Mouse (Mus musculus) liver, embryonic 18 days (tissue): ENCODE measurements around the gene Acot2. TPM values are rescaled to one million over a fixed set of nuclear protein-coding genes. Genes with fewer than 3 reads are reported as not detected.

Experiments used
- polyA plus RNA-seq: library from polyadenylated mRNA; depleted of rRNA; stranded (reverse); fragments of >200 nt; gene quantifications from 2 replicates; pipeline ENCODE4 v1.2.3, GENCODE M21; 2012; rRNA removed

Gene Acot2
- polyA plus RNA-seq = 5.8 and 7.9 TPM in 2 replicates

GRCm38 (mm10) chr12:83987583-83988441 is at the start of gene Acot2:
TSS of gene Acot2 (plus strand) at chr12:83987861.

DNA sequence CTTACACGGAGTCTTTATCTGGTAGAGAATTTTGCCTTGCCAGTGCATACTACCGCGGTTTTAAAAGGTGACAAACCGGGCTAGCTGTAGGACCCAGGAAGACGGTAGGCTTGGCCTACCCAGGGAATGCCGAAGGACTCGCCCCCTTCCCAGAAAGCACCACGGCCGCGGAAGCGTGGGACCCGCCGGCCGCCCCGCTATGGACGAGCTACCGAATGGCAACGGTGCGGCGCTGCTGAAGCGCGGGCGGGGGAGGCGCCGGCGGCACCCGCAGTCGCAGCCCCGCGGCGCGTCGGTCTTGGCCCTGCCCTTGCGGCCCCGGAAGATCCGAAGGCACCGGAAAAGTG is 37.2 kb upstream of the Acot2 start, which contains the start of gene Riox1:
Riox1 (plus strand) TSS at position 116 of the 347 bp plus-strand sequence.

GRCm38 (mm10) chr12:83984752-83985151 is 2.9 kb upstream of the Acot2 start, which contains the start of gene Heatr4:
TSS of gene Heatr4 (minus strand) at chr12:83984852.

GRCm38 (mm10) chr12:84009171-84009965 is 21.7 kb downstream of the Acot2 start, which contains the start of gene Acot1:
TSS of gene Acot1 (plus strand) at chr12:84009490.

GRCm38 (mm10) chr12:84038241-84038640 is 50.6 kb downstream of the Acot2 start, which contains the start of gene Acot4:
TSS of gene Acot4 (plus strand) at chr12:84038379.

DNA sequence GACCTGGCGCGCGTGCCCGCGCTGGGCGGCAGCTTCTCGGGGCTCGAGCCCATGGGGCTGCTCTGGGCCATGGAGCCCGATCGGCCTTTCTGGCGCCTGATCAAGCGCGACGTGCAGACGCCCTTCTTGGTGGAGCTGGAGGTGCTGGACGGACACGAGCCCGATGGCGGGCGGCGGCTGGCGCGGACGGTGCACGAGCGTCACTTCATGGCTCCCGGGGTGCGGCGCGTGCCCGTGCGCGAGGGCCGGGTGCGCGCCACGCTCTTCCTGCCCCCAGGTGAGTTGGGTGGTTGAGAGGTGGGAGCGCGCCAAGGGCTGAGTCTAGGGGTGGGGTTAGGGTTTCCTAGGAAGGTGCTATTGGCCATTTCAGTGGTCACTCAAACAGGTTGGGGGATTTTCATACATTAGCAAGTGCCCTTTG is 51.0 kb downstream of the Acot2 start, which contains the start of gene Gm49366:
Gm49366 (plus strand) TSS at position 245 of the 421 bp plus-strand sequence.

Other genes starting within 250 kb of the Acot2 start
- gene Papln, start 224.2 kb upstream of the Acot2 start, polyA plus RNA-seq = 3.3 and 3.9 TPM in 2 replicates
- 19.6 and 24.3 TPM in 2 replicates for gene Numb, start 65.9 kb upstream of the Acot2 start, polyA plus RNA-seq
- gene Riox1, start 37.3 kb upstream of the Acot2 start, polyA plus RNA-seq = 6.2 and 6.8 TPM in 2 replicates
- not detected in 2 replicates for gene Heatr4, start 3.0 kb upstream of the Acot2 start, polyA plus RNA-seq
- 57.6 and 64.3 TPM in 2 replicates for gene Acot1, start 21.6 kb downstream of the Acot2 start, polyA plus RNA-seq
- gene Acot4, start 50.5 kb downstream of the Acot2 start, polyA plus RNA-seq = 12.7 and 12.8 TPM in 2 replicates
- gene Gm49366, start 51.1 kb downstream of the Acot2 start, polyA plus RNA-seq = not detected in 2 replicates
- 13.1 and 14.9 TPM in 2 replicates for gene Acot3, start 64.3 kb downstream of the Acot2 start, polyA plus RNA-seq
- 2.7 and 3.1 TPM in 2 replicates for gene Acot5, start 81.5 kb downstream of the Acot2 start, polyA plus RNA-seq
- 8.9 and 11.1 TPM in 2 replicates for gene Acot6, start 112.8 kb downstream of the Acot2 start, polyA plus RNA-seq
- gene Dnal1, start 126.5 kb downstream of the Acot2 start, polyA plus RNA-seq = 1.0 and 1.4 TPM in 2 replicates
- 0.08 and 0.10 TPM in 2 replicates for gene Pnma1, start 160.6 kb downstream of the Acot2 start, polyA plus RNA-seq
- gene Elmsan1, start 231.0 kb downstream of the Acot2 start, polyA plus RNA-seq = 4.0 and 6.0 TPM in 2 replicates